Mouse (Mus musculus) left cerebral cortex, postnatal 10 days (tissue): ENCODE data around the gene Cybc1. TPM values are rescaled to one million over a fixed set of nuclear protein-coding genes. Genes with fewer than 3 reads are reported as not detected.

ENCODE experiments used
- DNase-seq, 2 experiments: peaks; one replicate each; pipeline ENCODE4 v3.0.0; 2021 to 2022; ENCODE audit warnings: low spot score in 2 of 2, mixed read lengths in 1 of 2; ENCODE audit errors: extremely low spot score in 1 of 2
- intact Hi-C: fragments of 180-260 bp; cut with DNase I; formaldehyde crosslinking; loops from one replicate; pipeline ENCODE4 v1.15.1; 2025
- total RNA-seq, 2 experiments: library from RNA; stranded (reverse); gene quantifications; 2 replicates each; pipeline ENCODE4 v1.2.3; 2021

Cybc1 gene
- total RNA-seq, 2 experiments from 2014 or later = 22.8 to 24.7 TPM

DNA sequence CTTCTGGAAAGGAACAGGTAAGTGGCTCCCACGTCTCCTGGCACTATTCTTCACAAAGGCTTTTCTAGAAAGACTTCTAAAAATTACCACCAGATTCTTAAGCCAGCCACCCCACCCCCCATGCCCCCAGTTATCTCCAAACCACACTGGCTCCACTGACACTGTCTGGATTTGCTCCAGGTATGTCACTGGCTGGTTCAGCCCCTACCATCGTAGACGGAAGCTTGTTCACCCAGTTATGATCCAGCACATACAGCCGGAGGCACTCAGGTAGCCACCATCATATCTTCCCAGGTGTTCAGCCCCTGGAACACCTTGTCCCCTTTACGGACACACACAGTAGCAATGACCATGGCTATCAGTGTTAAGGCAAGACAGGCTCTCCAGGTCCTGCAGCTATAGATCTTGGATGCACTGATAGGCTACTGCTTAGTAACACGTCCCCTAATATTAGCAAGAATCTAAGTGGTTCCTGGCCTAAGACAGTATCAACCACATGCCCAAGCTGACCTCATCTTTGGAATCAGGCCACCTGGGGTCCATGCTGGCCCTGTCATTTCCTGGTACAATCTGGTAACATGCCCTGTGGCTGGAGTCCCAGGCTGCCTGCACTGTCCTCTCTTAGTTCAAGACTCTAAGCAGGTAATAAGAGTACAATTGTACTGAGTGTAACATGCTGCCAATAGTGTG lies 7.7 kb downstream of the Cybc1 start:
- intact Hi-C loops = no loop called here
- DNase-seq = no peak

DNA sequence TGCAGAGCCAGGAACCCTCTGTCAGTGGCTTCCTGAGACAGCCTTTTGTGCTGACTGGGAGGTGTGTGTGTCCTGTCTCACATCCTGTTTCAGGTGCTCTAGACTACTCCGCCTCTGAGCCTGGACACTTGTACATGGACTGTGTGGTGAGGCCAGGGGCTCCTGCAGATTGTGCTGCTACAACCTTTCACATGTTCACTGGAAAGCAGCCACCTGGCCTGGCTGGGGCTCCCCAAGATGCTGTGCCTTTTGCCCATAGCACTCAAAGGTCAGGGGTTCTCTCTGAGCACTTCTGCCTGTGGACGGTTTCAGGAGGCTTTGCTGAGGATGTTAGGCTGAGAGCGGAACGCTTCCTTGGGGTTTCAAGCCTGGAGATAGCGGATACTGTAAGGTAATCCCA lies 8.4 kb downstream of the Cybc1 start:
- intact Hi-C loops = no loop called here
- DNase-seq = no peak

DNA sequence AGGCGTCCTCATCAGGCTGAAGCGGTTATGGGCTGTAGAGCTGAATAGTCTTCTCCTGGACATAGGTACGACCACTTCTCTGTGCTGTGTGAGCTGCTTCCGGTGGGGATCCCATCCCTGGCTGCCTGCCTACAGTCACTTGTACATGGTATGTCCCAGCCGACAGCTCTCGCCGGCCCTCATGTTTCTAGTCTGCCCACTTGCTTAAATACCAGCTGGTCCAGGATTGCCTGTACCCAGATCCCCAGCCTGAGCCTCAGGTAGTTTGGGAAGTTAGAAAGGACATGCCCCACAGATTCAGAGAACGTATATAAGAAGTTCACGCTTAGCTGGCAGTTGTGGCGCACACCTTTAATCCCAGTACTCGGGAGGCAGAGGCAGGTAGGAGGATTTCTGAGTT lies 9.3 kb downstream of the Cybc1 start:
- intact Hi-C loops = no loop called here
- no peak for DNase-seq

DNA sequence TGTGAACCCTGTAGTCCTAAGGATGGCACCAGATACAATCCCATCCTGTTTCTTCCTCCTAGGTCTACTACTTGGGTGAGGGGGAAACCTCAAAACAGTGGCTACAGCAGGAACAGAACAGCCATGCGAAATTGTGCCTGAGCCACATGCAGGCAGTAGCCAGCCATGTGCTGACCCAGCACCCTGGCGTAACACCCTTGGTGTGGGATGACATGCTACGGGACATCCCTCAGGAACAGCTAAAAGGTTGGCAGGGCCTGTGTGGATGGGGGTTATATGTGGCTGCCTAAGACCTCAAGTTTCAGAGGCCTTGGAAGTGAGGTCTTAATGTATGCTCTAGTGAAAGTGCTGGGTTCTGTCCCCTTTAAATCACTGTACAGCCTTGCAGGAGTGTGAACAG lies 12.3 kb downstream of the Cybc1 start:
- no peak for DNase-seq
- intact Hi-C loops = no loop called here

DNA sequence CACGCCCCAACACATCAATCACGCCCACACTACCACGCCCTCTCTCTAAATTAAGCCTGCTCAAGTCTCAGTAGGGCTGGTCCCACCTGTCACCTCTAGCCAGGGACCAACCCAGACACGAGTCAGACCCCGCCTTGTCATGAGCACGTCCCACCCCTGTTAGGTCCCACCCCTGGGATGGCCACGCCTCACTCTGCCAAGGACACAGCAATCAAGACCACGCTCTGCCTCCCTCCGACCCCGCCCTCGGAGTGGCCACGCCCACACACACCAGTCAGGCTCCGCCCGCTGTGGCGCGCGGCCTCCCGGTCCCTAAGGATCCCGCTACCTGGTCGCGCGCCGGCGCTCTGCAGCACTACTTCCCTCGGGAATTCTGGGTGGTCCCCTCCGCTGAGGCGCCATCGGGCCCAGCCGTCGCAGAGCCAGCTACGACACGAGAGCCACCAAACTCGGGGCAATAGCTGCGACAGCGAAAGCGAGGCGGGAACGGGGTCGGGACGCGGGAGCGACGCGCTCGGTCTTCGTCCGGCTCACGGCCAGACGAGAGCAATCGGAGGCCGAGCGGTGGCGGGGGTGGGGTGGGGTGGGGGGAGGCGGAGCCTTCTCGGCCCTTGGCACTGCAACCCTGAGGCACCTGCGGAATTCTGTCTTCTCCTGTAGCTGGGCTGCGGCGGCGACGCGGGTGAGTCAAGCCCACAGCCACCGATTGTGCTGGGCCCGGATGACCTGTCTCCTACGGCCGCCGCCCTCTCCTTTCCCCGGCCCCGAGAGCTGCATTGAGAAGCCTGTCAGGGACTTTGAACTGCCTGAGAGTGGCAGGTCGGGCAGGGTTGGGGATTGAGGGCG lies 24.7 kb downstream of the Cybc1 start, which contains the start of the genes Hexdc and Ogfod3:
Hexdc (plus strand) TSS at position 273 of the 846 bp plus-strand sequence.
Ogfod3 (minus strand) TSS at position 551 of the 846 bp plus-strand sequence.
- peak; percentile 89 to 97 for DNase-seq
- intact Hi-C loops = no loop called here

DNA sequence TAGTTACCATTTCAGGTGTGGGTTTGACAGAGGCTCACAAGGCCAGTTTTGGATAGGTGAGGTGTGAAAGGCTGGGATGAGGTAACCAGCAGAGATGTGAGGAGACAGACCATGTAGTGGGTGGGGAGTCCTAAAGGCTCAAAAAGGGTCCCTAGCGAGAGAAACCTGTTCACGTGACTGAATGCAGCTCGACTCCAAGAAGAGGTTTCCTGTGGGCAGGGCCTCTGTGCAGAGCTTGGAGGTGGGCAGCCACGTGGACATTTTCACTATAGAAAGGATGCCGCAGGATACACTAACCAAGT lies 25.3 kb downstream of the Cybc1 start:
- intact Hi-C loops = no loop called here
- no peak for DNase-seq

DNA sequence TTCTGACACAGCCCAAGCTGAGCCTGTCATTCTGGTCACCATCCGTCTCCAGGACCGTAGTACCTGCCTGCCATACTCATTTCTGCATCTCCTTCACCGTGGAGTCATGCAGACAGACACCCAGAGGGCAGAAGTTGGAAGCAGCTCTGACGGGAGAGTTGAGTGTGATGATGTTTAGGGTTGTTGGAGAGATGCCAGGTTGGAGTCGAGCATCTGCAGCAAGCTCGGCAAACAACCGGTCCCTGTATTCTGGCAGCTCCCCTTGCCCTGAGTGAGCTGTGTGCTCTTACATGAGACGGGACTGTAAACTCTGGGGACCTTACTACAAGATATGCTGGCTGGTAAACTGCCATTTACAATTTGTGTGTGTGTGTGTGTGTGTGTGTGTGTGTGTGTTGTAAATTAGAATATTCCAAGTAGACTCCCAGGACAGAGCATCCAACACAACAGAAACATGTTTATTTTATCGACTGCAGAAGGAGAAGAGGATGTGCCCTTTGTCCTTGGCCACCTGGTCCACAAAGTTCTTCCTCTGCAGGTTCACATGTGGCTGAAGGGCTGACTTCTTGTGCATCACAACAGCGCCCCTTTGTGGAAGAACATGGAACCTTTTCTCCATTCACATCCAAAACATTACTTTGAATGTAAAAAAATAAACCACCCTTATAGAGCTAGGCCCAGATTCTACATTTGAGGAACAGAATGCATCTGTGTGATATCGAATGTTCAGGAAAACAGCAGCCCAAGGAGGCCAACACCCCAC lies 27.5 kb downstream of the Cybc1 start:
- peak; percentile 35 to 54 for DNase-seq
- intact Hi-C loops = no loop called here

DNA sequence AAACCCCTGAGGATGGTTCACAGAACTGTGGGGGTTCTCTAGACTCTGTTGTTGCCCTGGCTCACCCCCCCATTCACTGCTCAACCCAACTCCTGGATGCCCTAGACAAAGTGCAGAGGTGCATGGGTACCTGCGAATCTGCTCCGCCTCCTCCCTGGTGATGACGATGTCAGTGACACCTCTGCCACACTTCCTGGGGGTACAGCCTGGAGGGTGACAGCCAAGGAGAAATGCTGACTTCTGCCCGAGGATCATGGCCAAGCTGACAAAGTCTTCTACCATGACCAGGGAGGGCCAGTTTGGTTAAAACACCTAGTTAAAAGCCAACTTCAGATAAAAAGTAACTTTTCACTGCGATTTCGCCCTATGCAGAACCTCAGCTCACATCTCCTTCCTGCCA lies 28.3 kb downstream of the Cybc1 start:
- intact Hi-C loops = no loop called here
- no peak for DNase-seq

DNA sequence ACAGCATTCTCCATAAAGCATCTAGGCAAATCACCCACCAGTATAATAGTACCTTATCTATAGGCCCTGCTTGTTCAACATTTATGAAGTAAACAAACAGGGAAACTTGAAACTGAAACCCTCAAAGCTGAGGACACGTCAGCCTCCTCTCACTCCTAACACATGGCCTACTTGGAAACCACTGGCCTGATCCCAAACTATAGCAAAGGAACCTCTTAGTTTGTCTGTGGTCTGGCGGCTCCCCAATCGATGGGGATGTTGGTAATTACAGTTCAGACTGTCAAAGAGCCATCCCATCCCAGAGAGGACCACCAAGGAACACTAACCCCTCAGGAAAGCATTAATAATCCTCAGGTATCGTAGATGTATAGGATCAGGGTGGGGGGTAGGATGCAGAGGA lies 29.3 kb downstream of the Cybc1 start:
- DNase-seq = no peak
- intact Hi-C loops = no loop called here

DNA sequence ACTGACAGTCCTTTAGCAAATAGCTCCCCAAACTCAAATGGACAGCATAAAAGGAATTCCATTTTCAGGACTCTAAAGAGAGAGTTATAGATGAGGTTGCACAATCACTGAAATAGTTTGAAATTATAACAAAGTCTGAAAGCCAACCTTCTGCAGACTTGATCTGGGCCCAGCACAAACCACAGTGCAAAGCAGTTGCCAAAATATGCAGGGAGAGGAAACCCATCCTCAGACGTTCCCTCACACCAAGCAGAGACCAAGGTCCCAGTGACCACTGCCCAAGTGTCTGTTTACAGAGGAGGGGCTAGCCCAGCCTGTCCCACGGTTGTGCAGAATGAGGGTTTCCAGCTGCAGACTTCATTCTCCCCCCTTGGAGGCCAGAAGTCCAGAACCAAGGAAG lies 30.5 kb downstream of the Cybc1 start:
- no peak for DNase-seq
- intact Hi-C loops = no loop called here

DNA sequence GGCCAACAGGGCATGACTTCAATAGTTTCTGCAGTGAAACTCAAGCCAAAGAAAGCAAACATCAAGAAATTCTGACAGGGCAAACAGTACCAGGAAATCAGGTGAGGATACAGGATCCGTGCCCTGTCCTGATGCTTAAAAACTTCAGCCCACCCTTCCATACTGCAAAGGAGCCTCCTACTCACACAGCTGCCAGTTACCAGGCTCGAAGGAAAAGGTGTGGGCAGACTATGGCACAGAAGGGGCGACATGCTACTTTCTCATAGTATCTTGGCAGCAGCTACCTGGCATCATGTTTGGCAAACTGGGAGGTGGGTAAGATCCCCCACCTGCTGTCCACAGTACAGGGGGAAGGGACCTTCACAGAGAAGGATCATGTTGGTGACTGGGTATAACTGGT lies 35.7 kb downstream of the Cybc1 start:
- intact Hi-C loops = no loop called here
- no peak for DNase-seq

DNA sequence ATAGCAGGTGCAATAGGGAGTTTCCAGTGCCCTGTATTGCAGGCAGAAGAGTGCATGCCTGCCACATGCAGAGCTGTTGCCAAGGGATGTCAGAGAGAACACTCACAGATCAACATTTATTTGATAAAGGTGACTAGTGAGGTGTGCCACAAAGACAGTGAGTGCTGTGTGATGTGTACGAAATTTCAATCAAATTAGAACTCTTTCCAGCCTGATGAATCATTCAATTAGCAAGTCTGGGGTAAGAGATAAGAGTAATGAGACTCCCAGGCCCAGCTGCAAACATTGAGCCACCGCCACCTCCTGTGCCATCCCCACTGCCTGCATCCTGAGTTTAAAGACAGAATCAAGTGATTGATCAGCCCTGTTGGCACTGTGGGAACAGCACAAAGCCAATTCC lies 36.4 kb downstream of the Cybc1 start:
- DNase-seq = no peak
- intact Hi-C loops = no loop called here

DNA sequence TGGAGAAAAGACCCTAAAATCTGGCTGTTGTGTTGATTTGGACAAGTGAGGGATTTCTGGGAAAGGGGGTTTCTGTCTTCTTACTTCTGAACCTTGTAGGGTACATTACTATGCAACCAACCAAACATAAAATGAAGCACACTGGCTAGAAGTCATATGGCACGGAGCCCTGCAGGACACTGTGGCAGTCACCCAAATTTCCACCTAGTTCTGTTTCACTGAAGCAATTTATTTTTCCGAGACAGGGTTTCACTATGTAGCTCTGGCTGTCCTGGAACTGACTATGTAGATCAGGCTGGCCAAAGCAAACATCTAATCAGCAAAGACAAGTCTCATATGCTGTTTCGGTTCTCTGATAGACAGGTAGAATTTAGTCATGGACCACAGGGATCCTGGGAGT lies 39.4 kb downstream of the Cybc1 start:
- intact Hi-C loops = no loop called here

DNA sequence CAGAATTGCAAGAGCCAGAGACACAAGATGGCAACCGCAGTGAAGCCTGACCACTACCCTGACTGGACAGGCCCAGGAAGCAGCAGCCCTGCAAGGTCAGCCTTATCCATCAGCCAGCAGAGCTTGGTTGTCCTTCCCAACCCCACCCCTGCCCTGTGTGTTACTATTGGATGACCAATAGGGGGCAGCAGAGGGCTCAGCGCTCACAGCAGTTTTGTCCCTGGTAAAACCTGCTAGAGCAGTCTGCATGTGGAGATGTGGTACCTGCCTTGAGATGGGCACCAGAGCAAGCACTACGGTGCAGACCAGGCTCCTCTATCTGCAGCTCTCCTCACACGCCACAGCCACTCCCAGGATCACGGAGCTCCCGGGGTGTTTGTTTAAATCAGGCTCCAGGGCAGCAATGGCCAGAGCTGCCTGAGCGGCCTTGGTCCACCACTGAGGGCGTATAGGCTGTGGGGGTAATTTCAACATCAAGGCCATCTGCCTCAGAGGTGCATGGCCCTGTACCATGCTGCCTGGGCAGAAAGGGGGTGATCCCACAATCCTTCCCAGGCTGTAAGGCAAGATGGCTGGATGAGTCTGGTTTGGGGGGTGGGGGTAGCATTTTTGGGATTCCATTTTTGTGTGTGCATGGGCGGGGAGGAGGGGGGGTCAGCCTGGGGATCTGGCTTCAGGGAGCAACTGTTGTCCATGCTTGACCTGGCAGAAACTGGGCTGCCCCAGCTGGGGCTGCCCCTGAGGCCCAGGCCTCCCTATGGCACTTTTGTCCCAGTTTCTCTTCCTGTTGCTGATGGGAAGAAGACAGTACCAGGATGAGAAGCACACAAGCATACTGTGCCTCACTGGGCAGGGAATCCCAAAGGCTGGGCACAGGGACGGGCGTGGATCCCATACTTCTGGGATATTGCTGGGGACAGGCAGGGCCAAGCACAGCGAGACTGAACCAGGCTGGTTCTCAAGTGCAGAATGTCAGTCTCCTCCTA lies 52.5 kb downstream of the Cybc1 start:
- intact Hi-C loops = no loop called here
- peak in 1 of 2 experiments; percentile 62 for DNase-seq

More for the DNA sequence above, 39.4 kb downstream of the Cybc1 start:
- DNase-seq = no peak

DNA sequence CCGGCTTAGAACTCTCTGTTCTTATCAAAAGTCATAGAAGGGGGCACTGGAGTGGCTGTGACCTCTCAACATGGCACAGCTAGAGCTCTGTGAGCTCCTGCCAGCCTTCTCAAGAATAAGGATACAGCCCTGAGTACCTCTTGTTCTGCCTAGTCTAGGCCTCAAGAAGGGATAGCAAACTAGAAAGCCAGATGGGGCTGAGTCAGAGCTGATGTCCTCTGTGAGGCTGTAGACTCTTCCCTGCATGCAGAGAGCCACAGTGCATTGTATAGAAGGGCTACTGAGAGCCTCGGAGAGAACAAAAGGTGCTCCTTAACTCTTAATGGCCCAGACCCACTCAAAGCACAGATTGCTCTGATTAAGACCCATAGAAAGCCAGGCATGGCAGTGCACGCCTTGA lies 54.9 kb downstream of the Cybc1 start:
- intact Hi-C loops = no loop called here
- no peak for DNase-seq

DNA sequence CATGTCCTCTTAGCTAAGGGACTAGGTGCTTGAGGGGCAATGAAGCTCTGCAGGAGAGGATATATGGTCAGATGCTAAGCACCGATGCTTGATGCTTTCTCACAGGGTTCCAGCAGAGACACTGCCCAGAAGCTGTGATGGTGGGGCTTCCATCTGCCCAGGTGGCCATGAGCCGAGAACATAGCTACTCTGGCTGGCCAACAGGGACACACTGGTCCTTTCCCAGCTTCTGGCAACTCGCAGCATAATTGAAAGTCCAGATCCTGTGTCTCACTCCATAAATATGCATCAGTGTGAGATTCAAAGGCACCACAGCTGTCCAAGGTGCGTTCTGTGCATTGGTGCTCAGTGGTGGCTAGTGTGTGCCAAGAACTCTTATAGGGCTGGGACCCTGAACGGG lies 55.9 kb downstream of the Cybc1 start:
- intact Hi-C loops = no loop called here
- no peak for DNase-seq
